Mouse (Mus musculus) spleen, adult 18-20 months (tissue): ENCODE data around the gene Lonp1.
"Not testable (repeated sequence)": the region's sequence is repeated elsewhere in the genome, so short reads cannot be mapped to it uniquely, and the experiment has no call there.

ENCODE experiments used
- DNase-seq, 2 experiments: peaks; one replicate each; pipeline ENCODE4 v3.0.0; 2022; ENCODE audit warnings: mixed read lengths in 2 of 2

The Lonp1 gene

DNA sequence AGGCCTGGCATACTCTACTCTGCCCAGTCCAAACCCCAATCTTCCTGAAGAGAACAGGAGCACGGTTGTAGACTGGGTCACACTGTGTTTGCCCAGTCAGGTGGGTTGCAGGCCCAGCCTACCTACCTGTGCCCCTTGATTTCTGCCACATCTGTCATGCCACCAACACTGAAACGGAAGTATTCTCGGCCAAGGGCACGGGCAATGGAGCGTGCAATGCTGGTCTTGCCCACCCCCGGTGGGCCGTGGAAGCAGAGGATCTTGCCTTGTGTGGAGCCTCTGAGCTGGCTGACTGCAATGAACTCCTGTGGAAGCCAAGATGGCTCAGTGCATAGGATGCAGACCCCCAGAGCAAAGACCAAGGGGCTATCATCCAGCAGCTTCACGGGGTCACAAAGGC, 9.1 kb downstream of the Lonp1 start:
- DNase-seq, result no peak

GRCm38 (mm10) chr17:56616725-56617124, 10.0 kb downstream of the Lonp1 start:
- DNase-seq, result no peak

DNA sequence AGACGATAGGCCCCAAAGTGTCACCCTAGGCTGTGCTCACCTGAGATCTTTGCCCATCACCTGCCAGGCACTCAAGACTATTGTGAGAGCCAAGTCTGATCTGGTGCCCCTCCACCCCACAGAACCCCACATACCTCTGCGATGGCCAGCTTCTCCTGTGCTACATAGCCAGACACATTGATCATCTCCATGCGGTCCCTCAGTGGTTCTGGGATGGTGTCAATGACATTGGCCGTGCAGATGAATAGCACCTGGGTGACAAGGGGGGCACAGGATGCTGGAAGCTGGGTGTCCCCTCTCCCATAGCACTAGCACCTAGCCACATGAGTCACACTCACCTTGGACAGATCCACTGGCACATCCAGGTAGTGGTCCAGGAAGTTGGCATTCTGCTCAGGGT, 10.9 kb downstream of the Lonp1 start:
- DNase-seq, result no peak

DNA sequence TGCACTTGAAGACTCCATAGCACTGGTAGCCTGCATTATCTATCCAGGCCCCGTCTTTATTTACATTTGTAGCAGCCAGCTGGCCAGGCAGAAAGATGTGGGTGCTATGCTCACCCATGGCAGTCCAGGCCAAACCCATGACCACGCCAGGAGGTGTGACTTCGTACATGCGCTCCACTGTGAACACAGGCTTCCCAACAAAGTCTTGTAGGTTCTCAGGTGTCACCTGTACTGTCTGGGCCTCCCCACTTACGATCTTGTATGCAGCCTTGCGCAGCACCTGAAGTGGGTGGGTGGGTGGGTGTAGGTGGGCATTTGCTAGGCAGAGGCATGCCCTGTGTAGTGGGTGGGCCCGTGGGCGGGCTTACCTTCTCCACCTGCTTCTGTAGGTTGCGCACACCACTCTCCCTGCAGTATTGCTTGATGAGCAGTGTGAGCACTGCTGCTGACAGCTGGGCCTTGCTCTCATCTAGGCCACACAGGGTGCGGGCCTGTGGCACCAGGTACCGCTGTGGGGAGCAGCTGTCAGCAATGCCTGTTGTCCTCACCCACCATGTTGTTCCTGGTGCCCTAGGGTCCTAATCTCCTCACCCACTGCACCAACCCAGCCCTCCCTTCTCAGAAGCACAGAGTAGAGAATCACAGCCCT, 11.4 kb downstream of the Lonp1 start:
- no peak for DNase-seq

GRCm38 (mm10) chr17:56614391-56615135, 12.1 kb downstream of the Lonp1 start:
- DNase-seq, result no peak

DNA sequence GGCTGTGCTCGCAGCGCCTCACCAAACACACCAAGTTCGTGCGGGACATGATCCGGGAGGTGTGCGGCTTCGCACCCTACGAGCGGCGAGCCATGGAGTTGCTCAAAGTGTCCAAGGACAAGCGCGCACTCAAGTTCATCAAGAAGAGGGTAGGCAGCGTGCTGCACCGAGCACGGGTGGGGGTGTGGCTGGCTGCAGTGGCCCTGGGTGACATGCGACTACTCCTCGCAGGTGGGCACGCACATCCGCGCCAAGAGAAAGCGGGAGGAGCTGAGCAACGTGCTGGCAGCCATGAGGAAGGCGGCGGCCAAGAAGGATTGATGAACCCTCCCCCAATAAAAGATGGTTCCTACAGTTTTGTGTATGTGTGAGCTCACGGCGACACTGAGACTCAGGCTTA, 12.8 kb downstream of the Lonp1 start:
- not testable (repeated sequence) for DNase-seq

DNA sequence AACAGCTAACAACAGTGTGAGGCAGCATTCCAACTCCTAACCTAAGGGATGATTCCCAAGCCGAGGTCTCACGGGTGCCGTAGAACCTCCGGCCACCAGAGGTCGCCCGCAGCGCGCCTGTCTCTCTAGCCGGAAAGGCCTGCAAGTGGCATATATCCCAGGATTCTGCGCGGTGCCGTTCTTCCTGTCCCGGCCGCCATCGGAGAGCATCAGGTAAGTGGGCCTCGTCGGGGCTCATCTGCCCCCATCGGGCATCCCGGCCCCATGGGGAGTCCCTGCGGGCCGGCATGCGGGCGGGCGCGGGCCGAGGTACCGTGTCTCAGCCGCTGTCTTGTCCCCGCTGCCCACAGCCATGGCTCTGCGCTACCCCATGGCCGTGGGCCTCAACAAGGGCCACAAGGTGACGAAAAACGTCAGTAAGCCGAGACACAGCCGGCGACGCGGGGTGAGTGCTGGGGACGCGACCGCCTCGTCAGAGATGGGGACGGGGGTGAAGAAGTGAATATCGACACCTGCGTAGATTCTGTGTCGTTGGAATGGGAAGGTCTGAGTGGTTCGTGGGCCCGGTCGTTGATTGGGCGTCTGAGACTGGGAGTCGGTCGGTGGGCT, 13.3 kb downstream of the Lonp1 start, which contains the start of gene Rpl36:
Gene Rpl36, plus strand, starts transcription at position 181 of the 609 bp plus-strand sequence.
- DNase-seq, result peak; percentile 85 to 94

GRCm38 (mm10) chr17:56612565-56612939, 14.1 kb downstream of the Lonp1 start:
- not testable (repeated sequence) for DNase-seq

- DNase-seq, result peak in 1 of 2 experiments; percentile 35
Measured at GRCm38 (mm10) chr17:56611861-56612564, 14.7 kb downstream of the Lonp1 start.

DNA sequence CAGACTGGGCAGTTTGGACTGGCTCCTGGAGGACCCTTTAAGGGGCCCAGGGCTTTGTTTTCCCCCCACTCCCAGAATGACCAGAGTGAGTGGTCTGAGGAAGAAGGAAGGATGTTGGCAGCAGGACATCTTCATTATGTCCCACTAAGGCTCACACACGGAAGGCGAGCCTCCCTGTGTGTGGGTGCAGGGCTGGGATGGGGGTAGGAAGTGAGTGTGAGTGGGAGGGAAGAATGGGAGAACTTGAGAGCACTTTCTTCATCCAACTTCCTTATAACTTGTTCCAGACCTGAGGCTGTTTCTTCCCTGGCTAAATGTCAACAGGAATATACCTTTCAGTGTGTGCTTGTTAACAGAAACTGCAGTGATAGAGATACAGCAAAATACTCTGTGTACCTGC, 15.4 kb downstream of the Lonp1 start:
- no peak for DNase-seq

DNA sequence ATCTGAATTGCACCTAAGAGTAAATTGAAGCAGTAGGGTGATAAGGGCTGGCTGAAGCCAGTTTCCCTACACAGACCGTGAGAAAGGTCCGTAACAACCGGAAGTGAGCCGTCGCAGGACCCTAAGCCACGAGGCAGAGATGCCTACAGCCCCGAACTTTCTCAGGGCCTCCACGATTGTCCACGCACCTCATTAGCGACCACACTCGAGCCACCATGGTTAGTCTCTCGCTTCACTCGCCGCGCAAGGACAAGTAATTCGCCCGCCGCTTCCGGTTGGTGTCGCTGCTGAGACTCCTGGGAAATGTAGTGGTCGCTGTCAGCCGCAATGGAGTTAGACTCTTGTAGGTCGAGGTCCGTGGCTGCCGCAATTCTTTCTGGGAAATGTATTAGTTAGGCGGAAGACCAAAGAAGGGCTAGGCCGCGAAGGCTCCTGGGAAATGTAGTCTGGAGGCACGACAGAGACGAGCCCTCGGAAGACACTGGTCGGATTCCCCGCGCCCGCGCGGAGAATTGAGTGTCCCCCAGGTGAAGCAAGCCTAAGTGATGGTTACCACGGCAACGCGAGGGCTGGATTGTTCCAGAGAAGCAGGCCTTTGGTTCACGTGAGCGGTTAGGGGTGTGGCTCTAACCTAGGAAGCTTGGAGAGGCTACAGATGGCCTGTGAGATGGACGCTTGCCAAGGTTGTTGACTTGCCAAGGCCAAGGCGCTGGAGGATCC, 17.1 kb downstream of the Lonp1 start, which contains the start of gene 2410015M20Rik:
Gene 2410015M20Rik, minus strand, starts transcription at position 320 of the 720 bp plus-strand sequence.
- DNase-seq, result peak; percentile 89 to 90

DNA sequence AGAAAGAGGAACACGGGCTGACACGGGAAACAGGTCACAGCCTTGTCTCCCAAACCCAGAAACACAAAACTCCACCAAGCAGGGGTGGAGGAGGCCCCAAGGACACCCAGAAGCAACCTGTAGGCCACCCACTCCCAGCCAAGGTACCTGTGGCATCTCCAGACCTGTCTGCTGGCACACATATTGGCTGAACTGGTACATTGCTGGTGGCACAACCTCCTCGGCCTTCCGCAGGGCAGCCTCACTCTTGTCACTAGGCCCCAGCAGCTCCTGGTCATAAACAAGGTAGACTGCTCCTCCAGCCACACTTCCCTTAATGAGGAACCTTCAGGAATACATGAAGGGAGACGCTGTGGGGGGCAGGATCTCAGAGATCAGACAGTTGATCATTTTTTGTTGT, 18.0 kb downstream of the Lonp1 start:
- DNase-seq, result no peak

DNA sequence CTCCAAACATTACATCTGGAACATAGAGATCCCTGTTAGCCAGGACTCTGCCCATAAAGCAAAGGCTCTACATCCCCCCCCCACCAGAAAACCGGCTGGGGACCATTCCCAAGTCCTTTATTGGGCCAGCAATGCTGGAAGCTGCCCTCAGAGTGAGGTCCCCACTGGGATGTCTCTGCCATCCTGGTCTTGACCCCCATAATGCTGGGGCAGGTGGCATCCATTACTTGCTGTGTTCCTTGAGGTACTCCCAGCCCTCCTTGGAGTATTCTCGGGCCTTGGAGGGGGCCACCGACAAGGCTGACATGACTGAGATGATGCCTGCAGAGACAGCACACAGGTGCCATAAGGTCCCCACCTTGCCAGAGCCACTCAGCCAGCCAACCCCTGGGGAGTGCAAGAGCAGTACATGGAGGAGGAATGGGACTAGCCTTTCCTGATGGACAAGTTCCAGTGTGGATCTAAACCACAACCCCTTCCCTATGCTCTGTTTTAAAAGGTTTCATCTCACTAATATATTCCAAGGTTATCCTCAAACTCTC, 19.1 kb downstream of the Lonp1 start:
- DNase-seq, result no peak

- no peak for DNase-seq
Measured at GRCm38 (mm10) chr17:56605431-56605830, 21.3 kb downstream of the Lonp1 start.

DNA sequence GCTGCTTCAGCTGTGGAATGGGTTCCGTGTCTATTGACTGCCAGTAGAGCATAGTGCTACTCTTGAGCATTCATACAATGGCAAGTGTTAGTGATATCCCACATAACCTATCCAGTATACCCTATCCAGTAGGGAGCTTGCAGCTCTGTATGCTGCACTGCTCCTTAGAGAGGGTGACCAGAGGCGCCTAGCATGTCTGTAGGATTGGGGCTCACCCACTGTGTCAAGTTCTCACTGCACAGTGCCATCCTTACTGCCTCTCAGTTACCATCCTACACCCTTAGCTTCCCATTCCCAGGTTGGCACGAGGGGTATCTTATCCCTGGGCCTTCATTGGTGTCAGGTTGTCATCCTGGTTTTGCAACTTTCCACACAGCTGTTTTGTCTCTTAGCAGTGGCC, 22.3 kb downstream of the Lonp1 start:
- no peak for DNase-seq

GRCm38 (mm10) chr17:56604070-56604380, 22.7 kb downstream of the Lonp1 start:
- DNase-seq, result no peak

DNA sequence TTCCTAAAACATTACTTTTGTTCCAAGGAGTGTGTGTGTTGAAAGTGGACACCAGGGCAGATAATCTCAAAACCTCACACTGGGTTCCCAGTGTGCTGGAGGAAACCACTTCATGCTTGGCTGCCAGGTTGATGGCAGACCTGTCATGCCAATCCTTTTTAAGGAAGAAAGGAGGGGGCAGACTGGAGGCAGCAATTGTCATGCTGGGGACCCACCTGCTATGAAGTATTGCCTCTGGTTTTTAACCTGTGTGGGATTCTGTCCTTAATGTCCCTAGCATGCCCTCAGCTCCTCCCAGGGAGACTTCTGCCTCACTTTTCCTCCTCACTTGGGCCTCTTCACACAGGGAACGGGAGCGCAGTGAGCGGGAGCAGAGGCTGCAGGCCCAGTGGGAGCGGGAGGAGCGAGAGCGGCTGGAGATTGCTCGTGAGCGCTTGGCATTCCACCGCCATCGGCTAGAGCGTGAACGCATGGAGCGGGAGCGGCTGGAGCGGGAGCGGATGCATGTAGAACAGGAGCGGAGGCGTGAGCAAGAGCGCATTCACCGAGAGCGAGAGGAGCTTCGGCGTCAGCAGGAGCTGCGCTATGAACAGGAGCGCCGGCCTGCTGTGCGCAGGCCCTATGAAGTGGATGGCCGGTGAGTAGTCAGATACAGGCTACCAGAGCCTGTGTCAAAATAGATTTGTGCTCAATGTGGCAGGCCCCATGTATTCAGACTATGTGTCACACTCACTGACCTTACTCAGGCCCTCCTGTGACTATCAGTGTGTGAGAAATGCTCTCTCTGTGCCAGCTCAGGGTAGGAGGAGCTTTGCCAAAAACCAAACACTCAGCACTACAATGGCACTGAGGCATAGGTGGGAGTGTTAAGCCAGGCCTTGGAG, 23.3 kb downstream of the Lonp1 start:
- DNase-seq, result no peak

- no peak for DNase-seq
Measured at GRCm38 (mm10) chr17:56593527-56594271, 33.0 kb downstream of the Lonp1 start.

DNA sequence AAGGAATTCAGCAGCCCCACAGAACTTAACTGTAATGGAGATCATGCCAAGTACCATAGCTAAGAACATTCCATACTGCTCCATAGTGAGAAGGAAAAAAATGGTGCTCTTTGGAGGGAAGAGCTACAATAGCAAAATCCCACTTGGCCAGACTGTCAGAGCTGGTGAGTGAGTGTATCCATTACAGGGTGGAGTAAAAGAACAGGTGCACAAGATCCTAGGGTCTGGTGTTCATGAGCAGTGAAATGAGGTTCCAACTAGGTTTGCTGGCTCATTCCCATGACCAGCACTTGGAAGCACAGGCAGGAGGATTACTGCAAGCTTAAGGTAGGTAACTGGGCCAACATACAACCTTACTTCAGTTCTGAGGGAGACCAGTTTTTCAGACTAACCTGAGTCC, 34.1 kb downstream of the Lonp1 start:
- DNase-seq, result no peak

DNA sequence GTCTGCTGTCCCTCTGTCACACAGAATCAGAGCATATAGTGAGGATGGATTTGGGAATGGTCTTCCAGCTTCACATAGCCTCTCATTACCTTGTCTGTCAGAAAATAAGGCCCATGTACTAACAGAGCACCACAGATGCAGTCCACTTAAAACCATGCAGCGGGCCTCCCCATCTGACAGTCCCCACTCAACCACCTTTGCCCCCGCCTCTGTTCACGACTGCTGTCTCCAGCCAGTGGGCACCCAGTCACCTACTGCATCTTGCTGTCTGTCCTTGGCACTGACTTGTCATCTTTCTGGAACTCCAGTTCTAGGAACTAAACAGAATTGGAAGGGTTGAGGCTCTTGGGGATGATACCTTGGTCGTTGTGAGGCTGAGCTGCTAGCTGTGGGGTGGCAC, 37.8 kb downstream of the Lonp1 start:
- no peak for DNase-seq

DNA sequence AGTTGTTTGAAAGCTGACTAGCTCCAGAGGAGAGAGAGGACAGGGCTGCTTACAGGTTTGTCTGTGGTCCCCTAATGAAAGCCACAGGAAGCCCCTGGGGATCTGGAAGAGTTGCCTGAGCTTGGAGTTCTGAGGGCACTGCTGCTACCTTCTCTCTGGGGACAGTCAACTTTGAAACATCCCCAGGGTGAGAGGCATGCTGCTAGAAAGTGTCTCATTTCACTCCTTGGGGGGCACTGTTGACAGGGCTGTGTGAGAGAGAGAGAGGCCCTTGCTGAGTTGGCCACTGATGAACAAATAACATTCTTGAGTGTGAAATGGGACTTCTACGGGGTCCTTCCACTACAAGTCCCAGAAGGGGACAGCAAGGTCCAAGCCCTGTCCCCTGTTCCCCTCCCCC, 38.9 kb downstream of the Lonp1 start:
- DNase-seq, result no peak
